Mouse (Mus musculus) granulocyte monocyte progenitor cell, adult 5-6 weeks (primary cell): Measurements from ENCODE around the gene Prss28. TPM values are rescaled to one million over a fixed set of nuclear protein-coding genes. Genes with fewer than 3 reads are reported as not detected.

Source experiments
- ATAC-seq: replicated peaks from 2 replicates; pipeline ENCODE4 v1.8.0; 2016; ENCODE audit warnings: mild to moderate bottlenecking, moderate TSS enrichment, inconsistent platforms; ENCODE audit not compliant: poor library complexity, severe bottlenecking
- total RNA-seq, 2 experiments: library from RNA; stranded (forward) in 1 of 2; stranded (reverse) in 1 of 2; fragments of 200-712, 200-1000 nt in 1 of 2; fragments of >200 nt in 1 of 2; fragmentation: Nextera tagmentation in 1 of 2; gene quantifications; 2 replicates each; pipeline ENCODE4 v1.2.3; 2014 to 2017

Gene Prss28
- total RNA-seq (2014; fragmentation: Nextera tagmentation) (not detected in 2 replicates), total RNA-seq (2017) (not detected in 2 replicates)

GRCm38 (mm10) chr17:25308346-25308745, at the start of gene Prss28:
Gene Prss28, plus strand, starts transcription at chr17:25308646.
- ATAC-seq, result no peak

- no peak for ATAC-seq
These were observed 44.0 kb upstream of the Prss28 start for GRCm38 (mm10) chr17:25264453-25264852.

- ATAC-seq, result no peak
These were observed 37.6 kb upstream of the Prss28 start for GRCm38 (mm10) chr17:25270795-25271335.

- ATAC-seq, result 0 out of 2 replicates have a peak, but pooled peaks have one; percentile 8
These were observed 36.1 kb upstream of the Prss28 start for GRCm38 (mm10) chr17:25272326-25272725.

GRCm38 (mm10) chr17:25272951-25273705, 35.3 kb upstream of the Prss28 start:
- ATAC-seq, result peak; percentile 60

GRCm38 (mm10) chr17:25273706-25274501, 34.5 kb upstream of the Prss28 start:
- ATAC-seq, result peak; percentile 79

- no peak for ATAC-seq
These were observed 33.7 kb upstream of the Prss28 start, which contains the start of gene Ube2i for GRCm38 (mm10) chr17:25274571-25275346. Gene Ube2i, minus strand, starts transcription at chr17:25274622.

GRCm38 (mm10) chr17:25275833-25276232, 32.6 kb upstream of the Prss28 start:
- ATAC-seq, result no peak

- ATAC-seq, result peak; percentile 50
These were observed 26.3 kb upstream of the Prss28 start for GRCm38 (mm10) chr17:25282133-25282532.

GRCm38 (mm10) chr17:25285033-25285432, 23.4 kb upstream of the Prss28 start:
- peak; percentile 76 for ATAC-seq

GRCm38 (mm10) chr17:25288842-25289241, 19.6 kb upstream of the Prss28 start:
- ATAC-seq, result peak; percentile 84

GRCm38 (mm10) chr17:25290411-25290810, 18.0 kb upstream of the Prss28 start:
- ATAC-seq, result no peak

GRCm38 (mm10) chr17:25293495-25293894, 15.0 kb upstream of the Prss28 start:
- no peak for ATAC-seq

GRCm38 (mm10) chr17:25294111-25294510, 14.3 kb upstream of the Prss28 start:
- no peak for ATAC-seq

GRCm38 (mm10) chr17:25298094-25298493, 10.4 kb upstream of the Prss28 start, which contains the start of gene Prss34:
Gene Prss34, plus strand, starts transcription at chr17:25298394.
- no peak for ATAC-seq

GRCm38 (mm10) chr17:25318354-25318753, 9.9 kb downstream of the Prss28 start, which contains the start of gene Prss29:
Gene Prss29, plus strand, starts transcription at chr17:25318654.
- ATAC-seq, result no peak

- no peak for ATAC-seq
These were observed 12.4 kb downstream of the Prss28 start for GRCm38 (mm10) chr17:25320819-25321218.

GRCm38 (mm10) chr17:25322930-25323329, 14.5 kb downstream of the Prss28 start:
- no peak for ATAC-seq

GRCm38 (mm10) chr17:25332321-25332720, 23.9 kb downstream of the Prss28 start:
- peak; percentile 90 for ATAC-seq

- ATAC-seq, result peak; percentile 41; the same call in 1 of the 2 replicates
These were observed 25.5 kb downstream of the Prss28 start for GRCm38 (mm10) chr17:25333943-25334342.
